Mouse (Mus musculus) ovary, postnatal 14 days (tissue): ENCODE data around the gene Sfxn5.

Experiments
- DNase-seq: peaks from one replicate; pipeline ENCODE4 v3.0.0; 2022; ENCODE audit warnings: low spot score

The Sfxn5 gene

DNA sequence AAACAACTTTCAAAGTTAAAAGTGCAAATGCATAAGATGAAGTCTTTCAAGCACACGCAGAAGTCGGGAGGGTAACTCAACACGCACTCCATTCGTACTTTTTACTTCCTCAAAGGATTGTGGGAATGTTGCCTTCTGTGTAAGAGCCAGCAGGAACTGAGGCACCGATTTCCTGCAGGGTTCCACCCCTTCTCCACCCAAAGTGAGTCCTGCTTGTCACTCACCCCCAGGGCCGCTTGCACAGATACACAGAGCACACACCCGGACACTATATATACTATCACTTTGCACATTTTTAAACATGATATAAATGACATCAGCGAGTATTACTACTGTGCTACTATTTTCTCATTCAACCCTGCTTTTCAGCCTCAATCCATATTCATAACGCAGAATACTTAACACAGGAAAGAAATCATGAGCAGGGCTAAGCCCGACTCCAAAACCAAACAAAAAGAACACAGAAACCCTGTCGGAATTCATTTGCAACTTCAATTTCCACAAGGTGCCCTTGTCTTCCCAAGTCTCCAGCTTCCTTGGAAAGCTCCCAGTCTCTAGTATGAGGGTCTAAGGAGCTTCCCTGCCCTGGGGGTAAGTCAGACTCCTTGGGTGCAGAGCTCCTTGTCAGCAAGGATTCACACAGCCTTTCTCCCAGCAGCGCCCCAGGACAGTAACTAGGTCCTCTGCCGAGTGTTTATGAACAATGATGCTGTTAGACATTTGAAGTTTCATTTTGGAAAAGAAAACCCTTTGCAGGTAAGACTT, 46.8 kb downstream of the Sfxn5 start:
- DNase-seq, result no peak

DNA sequence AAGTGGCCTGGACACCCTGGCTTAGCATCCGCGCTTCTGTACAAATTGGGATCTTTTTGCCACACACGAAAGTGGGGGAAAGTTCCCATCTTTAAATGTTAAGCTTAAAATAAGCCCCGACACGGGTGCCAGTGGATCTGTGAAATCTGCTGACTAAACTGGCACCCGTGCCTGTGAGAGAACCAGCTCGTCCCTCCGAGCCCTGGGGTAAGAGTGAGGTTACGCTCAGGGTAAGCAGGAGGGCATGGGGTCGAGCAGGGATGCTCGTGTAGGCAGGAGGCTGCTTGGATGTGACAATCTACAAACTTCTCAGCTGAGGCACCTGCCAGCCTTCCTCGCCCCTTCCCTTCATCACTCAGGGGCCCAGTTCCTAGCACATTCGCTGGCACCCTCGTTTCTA, 52.4 kb downstream of the Sfxn5 start:
- no peak for DNase-seq

- DNase-seq, result no peak
Measured at GRCm38 (mm10) chr6:85276571-85276970, 56.7 kb downstream of the Sfxn5 start.

DNA sequence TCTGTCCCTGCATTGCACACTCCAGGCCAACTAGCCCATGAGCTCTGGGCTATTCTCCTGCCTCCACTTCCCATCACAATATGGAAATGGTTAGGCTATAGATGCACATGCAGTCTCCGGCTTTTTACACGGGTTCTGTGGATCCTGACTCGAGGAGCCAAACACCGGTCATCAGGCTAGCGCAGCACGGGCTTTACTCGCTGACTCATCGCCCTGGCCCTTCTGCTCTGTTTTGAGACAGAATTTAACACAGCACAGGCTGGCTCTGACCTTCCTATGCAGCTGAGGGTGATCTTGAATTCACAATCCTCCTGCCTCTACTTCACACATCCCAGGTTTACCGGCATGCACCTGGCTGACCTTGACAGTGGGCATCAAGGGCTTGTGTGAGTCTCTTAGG, 60.8 kb downstream of the Sfxn5 start:
- DNase-seq, result no peak

DNA sequence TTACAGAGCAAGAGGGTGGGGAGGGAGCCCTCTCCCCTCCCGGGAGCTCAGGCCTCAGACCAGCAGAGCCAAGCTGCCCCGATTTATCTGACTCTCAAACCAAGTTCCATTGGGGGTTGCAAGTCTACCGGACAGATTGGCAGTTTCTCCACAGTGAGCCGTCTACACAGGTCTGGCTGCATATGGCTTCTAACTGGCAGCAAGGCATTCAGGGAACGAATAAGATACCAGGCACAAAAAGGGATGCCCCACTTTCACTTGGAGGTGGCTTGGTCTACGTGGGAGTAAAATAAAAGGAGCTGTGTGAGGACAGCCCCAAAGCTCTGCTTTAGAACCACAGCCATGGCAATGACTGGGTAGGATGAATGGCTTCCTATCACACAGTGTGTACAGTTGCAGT, 67.2 kb downstream of the Sfxn5 start:
- no peak for DNase-seq

DNA sequence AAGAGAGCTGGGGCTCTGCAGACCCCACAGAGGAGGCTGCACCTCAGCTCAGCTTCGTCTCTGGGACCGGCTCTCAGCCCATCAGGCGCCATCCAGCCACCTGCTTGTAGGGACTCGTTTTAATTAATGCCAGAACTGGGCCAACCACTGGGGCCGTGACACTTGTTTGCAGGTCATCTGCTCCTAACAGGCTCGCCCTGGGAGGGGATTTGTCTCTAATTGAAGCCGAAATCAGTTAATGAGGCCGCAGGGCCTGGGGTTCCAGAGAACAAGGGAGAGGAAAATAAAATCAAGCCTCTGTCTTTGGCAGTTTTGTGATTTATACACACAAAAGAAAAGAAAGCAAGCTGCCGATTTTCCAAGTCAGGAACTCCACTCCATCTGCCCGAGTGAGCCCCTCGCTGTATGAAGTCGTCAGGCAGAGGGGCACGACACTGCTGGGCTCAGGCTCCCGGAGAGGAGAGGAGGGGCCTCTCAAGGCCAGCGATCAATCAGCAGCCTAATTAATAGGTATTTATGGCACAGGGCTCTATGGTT, 68.2 kb downstream of the Sfxn5 start:
- no peak for DNase-seq

DNA sequence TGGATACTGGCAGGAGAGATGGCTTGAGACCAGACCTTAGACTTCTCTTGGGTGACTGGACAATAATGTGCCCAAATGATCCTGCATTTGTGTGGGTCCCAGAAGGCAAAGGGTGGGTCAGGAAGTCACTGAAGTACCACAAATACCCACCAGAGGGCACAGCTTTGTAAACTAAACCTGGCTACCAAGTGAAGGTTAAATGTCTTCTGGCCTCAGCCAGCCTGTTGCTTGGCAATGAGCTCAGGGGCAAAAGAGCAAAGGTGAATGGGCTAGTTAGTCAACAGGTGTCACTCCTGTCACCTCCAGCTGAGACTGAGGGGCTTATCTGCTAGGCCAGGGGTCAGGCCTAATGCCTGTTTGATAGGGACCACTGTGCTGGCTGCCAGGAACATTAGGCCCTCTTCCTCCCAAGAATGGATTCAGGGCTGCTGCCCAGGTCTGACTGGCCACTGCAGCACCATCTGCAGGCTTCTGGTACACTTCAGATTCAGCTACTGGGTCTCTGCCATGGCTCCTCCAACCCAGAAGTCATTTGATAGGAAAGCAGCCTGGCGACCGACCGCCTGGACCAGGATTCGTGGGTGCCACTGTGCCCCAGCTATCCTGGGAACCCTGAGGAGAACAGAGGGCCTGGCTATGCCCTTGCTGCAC, 70.2 kb downstream of the Sfxn5 start:
- peak; percentile 58 for DNase-seq

DNA sequence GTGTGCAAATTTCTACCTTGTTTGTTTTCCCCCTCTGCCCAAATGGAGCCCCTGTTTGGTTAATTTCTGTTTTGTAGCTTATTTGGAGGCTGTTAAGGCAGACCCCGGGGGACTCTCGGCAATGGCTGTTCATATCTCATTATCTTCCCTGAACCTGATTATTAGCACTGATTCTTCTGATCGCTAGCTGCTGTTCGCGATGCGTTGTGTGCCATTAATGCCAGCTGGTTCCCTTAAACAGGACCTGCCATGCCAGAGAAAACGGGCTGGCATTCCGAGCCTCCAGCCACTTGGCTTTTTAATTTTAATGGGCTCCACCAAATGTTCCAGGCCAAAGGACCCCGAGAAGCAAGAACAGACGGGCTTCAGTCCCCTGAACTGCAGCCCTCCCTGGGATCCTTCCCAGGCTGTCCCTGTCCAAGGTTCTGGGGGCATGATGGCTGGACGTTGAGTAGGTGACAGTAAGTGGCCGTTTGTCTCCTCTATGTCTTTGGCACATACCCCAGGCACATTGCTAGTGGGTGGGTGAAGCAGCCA, 74.1 kb downstream of the Sfxn5 start:
- no peak for DNase-seq

DNA sequence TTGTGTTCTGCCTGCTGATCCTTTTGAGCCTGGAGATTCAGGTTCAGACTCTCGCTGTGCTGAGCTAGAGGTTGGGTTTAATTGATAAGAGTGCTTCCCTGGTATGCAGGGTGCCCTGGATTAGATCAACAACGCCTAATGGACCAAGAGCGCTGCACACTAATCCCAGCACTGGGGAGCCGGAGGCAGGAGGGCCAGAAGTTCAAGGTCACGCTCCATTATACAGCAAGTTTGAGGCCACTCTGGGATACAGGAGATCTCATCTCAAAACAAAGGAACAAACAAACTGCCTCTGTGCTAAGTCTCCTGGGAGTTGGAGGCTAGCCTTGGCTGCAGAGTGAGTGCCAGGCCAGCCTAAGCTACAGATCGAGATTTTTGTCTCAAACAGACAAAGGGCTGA, 77.6 kb downstream of the Sfxn5 start:
- DNase-seq, result no peak

- DNase-seq, result no peak
Measured at GRCm38 (mm10) chr6:85253994-85254541, 79.2 kb downstream of the Sfxn5 start.

- no peak for DNase-seq
Measured at GRCm38 (mm10) chr6:85253275-85253674, 79.9 kb downstream of the Sfxn5 start.

DNA sequence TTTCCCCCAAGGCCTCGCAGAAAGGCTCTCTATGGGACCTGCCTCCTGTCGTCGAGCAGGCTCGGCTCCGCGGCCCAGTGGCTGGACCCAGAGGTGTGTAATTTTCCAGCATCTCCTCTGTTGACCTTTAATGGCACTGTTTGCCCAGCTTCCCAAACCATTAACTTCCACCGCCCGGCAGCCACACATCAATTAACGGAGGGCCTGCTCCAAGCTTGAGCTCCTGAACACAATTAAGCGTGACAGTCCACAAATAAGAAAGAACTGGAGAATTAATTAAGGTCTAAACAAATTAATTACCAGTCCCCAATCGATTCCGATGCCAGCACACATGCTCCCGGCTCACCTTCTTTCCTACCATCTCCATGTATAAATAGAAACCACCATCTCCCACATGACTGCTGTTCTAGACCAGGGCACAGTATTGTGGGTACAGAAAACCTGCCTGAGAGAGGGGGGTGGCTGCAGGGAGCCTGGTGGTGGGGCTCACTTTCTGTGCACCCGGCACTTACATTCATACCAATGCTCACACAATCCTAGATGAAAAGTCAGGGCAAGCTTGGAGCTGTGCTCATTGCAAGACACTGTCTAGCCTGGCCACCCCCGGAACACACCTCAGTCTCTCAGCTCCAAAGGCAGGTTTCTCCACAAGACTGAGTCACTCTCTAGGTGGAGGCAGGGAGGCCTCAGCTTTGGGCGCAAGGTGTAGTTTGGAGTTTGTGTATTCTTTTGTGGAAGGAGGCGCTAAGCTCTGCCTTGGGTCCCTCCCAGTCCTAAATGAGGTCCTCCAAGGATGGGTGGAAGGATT, 80.8 kb downstream of the Sfxn5 start:
- no peak for DNase-seq

DNA sequence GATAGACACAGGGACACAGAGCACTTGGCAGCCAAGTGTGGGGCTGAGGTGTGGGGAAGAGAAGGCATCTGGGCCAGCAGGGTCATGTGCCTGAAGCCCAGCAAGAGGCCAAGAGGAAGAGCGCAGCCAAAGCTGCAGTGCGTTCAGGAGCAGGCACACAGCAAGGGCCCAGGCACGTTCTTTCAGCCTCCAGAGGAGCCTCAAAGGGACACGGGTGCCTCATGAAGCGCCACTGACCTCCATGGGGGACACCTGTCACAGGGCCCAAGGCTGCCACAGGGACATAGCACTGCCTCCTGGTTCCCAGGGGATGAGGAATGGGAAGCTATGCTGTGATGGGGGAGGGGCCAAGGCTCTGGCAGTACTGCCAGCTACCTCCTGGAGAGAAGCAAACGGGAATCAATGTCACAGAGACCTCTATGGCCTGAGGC, 82.4 kb downstream of the Sfxn5 start:
- DNase-seq, result no peak

DNA sequence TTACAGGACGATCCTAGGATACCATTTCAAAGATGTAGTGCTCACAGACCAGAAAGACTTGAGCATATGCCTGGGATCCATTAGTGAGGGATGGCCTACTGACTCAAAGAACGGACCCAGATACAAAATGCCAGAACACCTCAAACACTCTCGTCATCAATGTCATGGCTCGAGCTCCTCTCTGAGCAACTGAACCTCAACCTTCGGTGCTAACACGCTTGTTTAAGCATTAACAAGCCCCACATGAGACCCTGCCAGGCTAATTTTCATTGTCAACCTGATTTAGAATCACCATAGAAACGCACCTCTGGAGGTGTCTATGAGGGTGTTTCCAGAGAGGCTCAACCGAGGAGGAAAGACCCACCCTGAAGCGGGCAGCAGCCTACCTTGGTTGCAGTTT, 83.4 kb downstream of the Sfxn5 start:
- no peak for DNase-seq

DNA sequence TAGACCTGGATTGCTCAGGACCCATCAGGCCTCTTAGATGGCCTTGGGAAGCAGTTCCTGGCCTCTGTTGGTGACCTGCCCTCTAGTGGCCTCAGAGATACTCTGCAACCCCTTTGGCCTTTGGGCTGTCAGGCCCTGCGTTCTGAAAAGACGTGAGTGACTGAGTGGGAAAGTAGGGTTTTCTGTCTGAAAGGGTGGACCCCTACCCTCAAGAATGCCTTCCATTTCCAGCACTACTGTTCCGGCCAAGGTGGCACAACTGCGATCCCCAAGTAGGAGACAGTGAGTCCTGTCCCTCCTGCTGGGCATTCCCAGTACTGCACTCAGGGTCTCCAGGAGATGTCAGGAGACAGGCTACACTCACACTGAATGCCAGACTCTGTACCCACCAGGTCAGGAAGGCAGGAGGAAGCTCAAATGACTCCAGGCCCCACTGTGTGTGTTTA, 94.2 kb downstream of the Sfxn5 start:
- peak; percentile 71 for DNase-seq

DNA sequence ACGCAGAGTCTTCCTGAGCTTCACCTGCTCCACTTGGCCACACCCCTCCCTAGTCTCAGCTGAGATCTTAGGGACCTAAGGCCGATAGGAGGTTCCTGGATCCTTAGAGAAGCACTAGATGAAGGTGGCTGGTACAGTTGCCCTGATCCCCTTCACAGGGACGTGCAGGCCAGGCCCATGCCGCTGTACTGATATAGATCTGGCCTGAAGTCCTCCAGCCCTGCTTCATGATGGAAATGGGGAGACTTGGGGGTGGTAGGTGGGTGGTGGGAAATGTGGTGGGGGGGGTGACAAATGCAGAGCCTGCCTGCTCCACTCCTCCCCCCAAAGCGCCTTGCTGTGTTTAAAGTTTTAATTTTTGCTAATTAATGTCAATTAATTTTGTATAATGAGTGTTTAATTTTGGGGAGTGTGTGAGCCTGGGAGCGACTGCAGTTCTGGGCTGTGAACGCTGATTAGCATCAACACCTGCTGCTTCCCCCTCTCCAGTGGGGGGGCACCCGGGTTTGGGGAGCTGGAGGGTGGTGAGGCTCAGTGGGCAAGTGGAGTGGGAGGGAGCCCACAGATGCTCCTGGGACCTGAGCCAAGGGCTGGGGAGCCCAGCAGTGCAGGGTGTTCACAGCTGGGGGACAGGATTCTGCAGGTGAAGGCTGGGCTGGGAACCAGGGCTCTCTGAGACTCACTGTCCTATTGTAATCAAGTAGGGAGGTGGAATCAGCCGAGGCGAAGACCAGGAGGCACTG, 95.5 kb downstream of the Sfxn5 start:
- no peak for DNase-seq

- DNase-seq, result no peak
Measured at GRCm38 (mm10) chr6:85237001-85237400, 96.2 kb downstream of the Sfxn5 start.

- DNase-seq, result no peak
Measured at GRCm38 (mm10) chr6:85234796-85235195, 98.4 kb downstream of the Sfxn5 start.

DNA sequence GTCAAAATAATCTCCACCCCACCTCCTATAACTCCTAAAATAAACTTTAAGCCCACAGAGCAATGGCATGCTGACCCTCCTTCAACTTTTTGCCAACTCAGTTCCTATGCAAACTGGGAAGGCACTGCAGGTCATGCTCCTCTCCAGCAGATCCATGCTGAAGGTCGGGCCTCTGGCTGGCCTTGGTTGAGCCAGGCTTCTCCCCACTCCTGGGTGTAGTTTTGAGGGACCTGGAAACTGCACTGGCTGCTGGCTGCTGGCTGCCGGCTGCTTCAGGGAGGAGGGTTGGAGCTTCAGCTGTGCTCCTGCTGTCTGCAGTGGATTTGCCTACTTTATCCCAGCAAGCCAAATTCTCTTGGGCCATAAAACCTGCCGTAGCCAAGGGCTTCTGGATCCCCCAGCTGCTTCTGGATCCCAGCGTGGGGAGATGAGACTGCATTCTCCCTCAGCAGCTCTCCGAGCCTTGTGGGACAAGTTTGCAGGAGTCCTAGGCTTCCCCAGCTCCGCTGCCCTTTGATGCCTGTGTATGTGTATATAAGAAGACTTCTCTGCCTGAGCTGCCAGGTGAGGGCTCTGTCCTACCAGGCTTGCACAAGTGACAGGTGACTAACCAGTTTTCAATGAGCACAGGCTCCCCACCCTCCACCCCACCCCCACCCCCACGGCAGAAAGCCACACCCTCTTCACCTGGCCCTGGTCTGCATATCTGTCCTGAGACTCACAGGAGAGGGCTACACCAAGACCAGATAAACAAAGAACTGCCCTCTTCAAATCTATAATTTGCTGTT, 100.2 kb downstream of the Sfxn5 start:
- no peak for DNase-seq

GRCm38 (mm10) chr6:85232045-85232444, 101.2 kb downstream of the Sfxn5 start:
- DNase-seq, result no peak
